Mouse (Mus musculus) stomach, postnatal 0 days (tissue): Measurements from ENCODE around the gene Alkbh2.

ENCODE experiments used
- CTCF ChIP-seq: IDR thresholded peaks from 2 replicates; pipeline ENCODE4 v1.5.1; 2016; ENCODE audit warnings: antibody characterized with exemption, low read depth, mild to moderate bottlenecking, moderate library complexity
- EP300 ChIP-seq: optimal IDR thresholded peaks from 2 replicates; pipeline ENCODE3; 2016; ENCODE audit warnings: antibody characterized with exemption

DNA sequence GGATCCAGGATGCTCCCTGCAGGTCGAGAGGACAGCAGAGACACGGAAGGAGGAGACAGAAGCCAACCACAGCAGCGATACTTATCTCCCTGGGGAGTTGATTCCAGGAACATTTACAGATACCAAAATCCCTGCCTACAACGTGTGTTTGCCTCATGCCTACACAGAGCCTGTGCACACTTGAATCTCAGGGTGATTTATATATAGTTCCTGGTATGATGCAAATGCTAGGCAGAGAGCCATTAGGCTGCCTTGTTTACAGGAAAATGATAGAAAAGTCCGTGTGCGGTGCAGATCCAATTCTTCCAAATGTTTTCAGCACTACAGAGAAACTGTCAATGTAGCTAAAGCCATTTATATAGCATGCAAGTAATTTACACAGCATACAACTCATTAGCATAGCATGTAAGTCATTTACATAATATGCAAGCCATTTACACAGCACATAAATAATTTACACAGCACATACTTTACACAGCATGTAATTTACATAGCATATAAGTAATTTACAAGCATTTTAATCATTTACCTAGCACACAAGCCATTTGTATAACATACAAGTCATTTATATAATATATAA lies 35.2 kb upstream of the Alkbh2 start:
- TF ChIP-seq CTCF (no peak), EP300 (no peak)
